Mouse (Mus musculus): ENCODE results near the gene Ssh3. TPM values are rescaled to one million over a fixed set of nuclear protein-coding genes. Genes with fewer than 3 reads are reported as not detected.

The Ssh3 gene
- total RNA-seq, 1 experiment = 7.3 TPM

DNA sequence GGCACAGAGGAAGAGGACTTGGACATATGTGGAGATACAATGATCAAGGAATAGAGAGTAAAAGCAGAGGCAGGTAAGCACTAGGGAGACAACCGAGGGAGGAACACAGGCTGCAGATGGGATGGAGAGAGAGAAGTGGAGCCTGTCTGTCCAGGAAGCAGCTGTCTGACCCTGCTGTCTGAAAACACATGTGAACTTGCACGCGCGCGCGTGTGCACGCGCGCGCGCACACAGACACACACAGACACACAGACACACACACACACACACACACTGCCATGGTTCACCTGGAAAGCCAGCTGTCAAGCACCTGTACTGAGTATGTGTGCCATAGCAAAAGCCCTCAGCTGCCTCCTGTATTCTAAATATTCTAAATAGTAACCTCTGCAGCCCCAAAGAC is 50.7 kb downstream of the Ssh3 start:
- Histone ChIP-seq H3K9me3 (ENCODE audit: control insufficient read depth, insufficient read depth, low read depth, low read length) (no peaks in the 10 kb centered on the region), H3K4me3 (ENCODE audit: insufficient read depth in 1 of 2, low read depth in 1 of 2, low read length in 2 of 2, poor library complexity in 1 of 2, severe bottlenecking in 1 of 2) (no peak overlapping the region), H3K36me3 (ENCODE audit: control insufficient read depth, insufficient read depth, low read length, poor library complexity, severe bottlenecking) (no peaks in the 10 kb centered on the region), H3K4me1 (ENCODE audit: control insufficient read depth in 2 of 2, insufficient read depth in 2 of 2, low read length in 2 of 2, poor library complexity in 1 of 2) (peaks cover 0 to 11% of the 10 kb centered on the region in 2 experiments; a peak in 3 of 4 replicates), H3K9ac (ENCODE audit: insufficient read depth, low read depth, low read length, poor library complexity, severe bottlenecking) (no peak overlapping the region), H3K27ac (ENCODE audit: insufficient read depth, low read depth, low read length, poor library complexity, severe bottlenecking) (no peak overlapping the region)
- DNase-seq (ENCODE audit: low read depth, low spot score) = no peak
- TF ChIP-seq ZC3H11A (IDR thresholded peaks at IDR 0.05; ENCODE audit: borderline replicate concordance, low read depth, low read length) = no peak
- no peak for TF ChIP-seq CHD2 (IDR thresholded peaks at IDR 0.05; ENCODE audit: low read depth, low read length)
- no peak for TF ChIP-seq ZNF384 (IDR thresholded peaks at IDR 0.05; ENCODE audit: low read depth, low read length)
- no peak for TF ChIP-seq HCFC1 (IDR thresholded peaks at IDR 0.05; ENCODE audit: borderline replicate concordance, insufficient read depth, low read length)
- no peak for TF ChIP-seq MAFK (IDR thresholded peaks at IDR 0.05; ENCODE audit: insufficient read depth, low read depth, low read length)
- in situ Hi-C loops (cut with MboI; ENCODE audit: low sequenced_read_pairs in 2 of 2, unreplicated experiment in 2 of 2) = no loop called here

GRCm38 (mm10) chr19:4217855-4218254 is 51.1 kb downstream of the Ssh3 start:
- no peak overlapping the region for H3K4me3 ChIP-seq (ENCODE audit: insufficient read depth in 1 of 2, low read depth in 1 of 2, low read length in 2 of 2, poor library complexity in 1 of 2, severe bottlenecking in 1 of 2)
- no peak overlapping the region for H3K27ac ChIP-seq (ENCODE audit: insufficient read depth, low read depth, low read length, poor library complexity, severe bottlenecking)
- TF ChIP-seq ZNF384 (IDR thresholded peaks at IDR 0.05; ENCODE audit: low read depth, low read length) = no peak
- no peak for TF ChIP-seq HCFC1 (IDR thresholded peaks at IDR 0.05; ENCODE audit: borderline replicate concordance, insufficient read depth, low read length)
- no peak for TF ChIP-seq CHD2 (IDR thresholded peaks at IDR 0.05; ENCODE audit: low read depth, low read length)
- TF ChIP-seq ZC3H11A (IDR thresholded peaks at IDR 0.05; ENCODE audit: borderline replicate concordance, low read depth, low read length) = no peak
- TF ChIP-seq MAFK (IDR thresholded peaks at IDR 0.05; ENCODE audit: insufficient read depth, low read depth, low read length) = no peak
- in situ Hi-C loops (cut with MboI; ENCODE audit: low sequenced_read_pairs in 2 of 2, unreplicated experiment in 2 of 2) = no loop called here
- no peak overlapping the region for H3K9ac ChIP-seq (ENCODE audit: insufficient read depth, low read depth, low read length, poor library complexity, severe bottlenecking)
- DNase-seq (ENCODE audit: low read depth, low spot score) = no peak
- H3K9me3 ChIP-seq (ENCODE audit: control insufficient read depth, insufficient read depth, low read depth, low read length) = no peaks in the 10 kb centered on the region
- peaks cover 2 to 14% of the 10 kb centered on the region in 2 experiments; a peak in 3 of 4 replicates for H3K4me1 ChIP-seq (ENCODE audit: control insufficient read depth in 2 of 2, insufficient read depth in 2 of 2, low read length in 2 of 2, poor library complexity in 1 of 2)
- no peaks in the 10 kb centered on the region for H3K36me3 ChIP-seq (ENCODE audit: control insufficient read depth, insufficient read depth, low read length, poor library complexity, severe bottlenecking)

- in situ Hi-C loops (cut with MboI; ENCODE audit: low sequenced_read_pairs in 2 of 2, unreplicated experiment in 2 of 2) = no loop called here
- TF ChIP-seq ZNF384 (IDR thresholded peaks at IDR 0.05; ENCODE audit: low read depth, low read length) = no peak
- TF ChIP-seq MAFK (IDR thresholded peaks at IDR 0.05; ENCODE audit: insufficient read depth, low read depth, low read length) = no peak
- TF ChIP-seq ZC3H11A (IDR thresholded peaks at IDR 0.05; ENCODE audit: borderline replicate concordance, low read depth, low read length) = no peak
- no peak for TF ChIP-seq HCFC1 (IDR thresholded peaks at IDR 0.05; ENCODE audit: borderline replicate concordance, insufficient read depth, low read length)
- no peak for TF ChIP-seq CHD2 (IDR thresholded peaks at IDR 0.05; ENCODE audit: low read depth, low read length)
- Histone ChIP-seq H3K9me3 (ENCODE audit: control insufficient read depth, insufficient read depth, low read depth, low read length) (no peaks in the 10 kb centered on the region), H3K36me3 (ENCODE audit: control insufficient read depth, insufficient read depth, low read length, poor library complexity, severe bottlenecking) (no peaks in the 10 kb centered on the region), H3K27ac (ENCODE audit: insufficient read depth, low read depth, low read length, poor library complexity, severe bottlenecking) (no peak overlapping the region), H3K9ac (ENCODE audit: insufficient read depth, low read depth, low read length, poor library complexity, severe bottlenecking) (no peak overlapping the region), H3K4me1 (ENCODE audit: control insufficient read depth in 2 of 2, insufficient read depth in 2 of 2, low read length in 2 of 2, poor library complexity in 1 of 2) (peaks cover 2 to 16% of the 10 kb centered on the region in 2 experiments; a peak in 3 of 4 replicates), H3K4me3 (ENCODE audit: insufficient read depth in 1 of 2, low read depth in 1 of 2, low read length in 2 of 2, poor library complexity in 1 of 2, severe bottlenecking in 1 of 2) (no peak overlapping the region)
- no peak for DNase-seq (ENCODE audit: low read depth, low spot score)
Measured at GRCm38 (mm10) chr19:4217140-4217539, 51.8 kb downstream of the Ssh3 start.

GRCm38 (mm10) chr19:4216041-4216685 is 52.8 kb downstream of the Ssh3 start:
- TF ChIP-seq ZC3H11A (IDR thresholded peaks at IDR 0.05; ENCODE audit: borderline replicate concordance, low read depth, low read length) = no peak
- TF ChIP-seq CHD2 (IDR thresholded peaks at IDR 0.05; ENCODE audit: low read depth, low read length) = no peak
- TF ChIP-seq HCFC1 (IDR thresholded peaks at IDR 0.05; ENCODE audit: borderline replicate concordance, insufficient read depth, low read length) = no peak
- no peak for TF ChIP-seq ZNF384 (IDR thresholded peaks at IDR 0.05; ENCODE audit: low read depth, low read length)
- H3K4me1 ChIP-seq (ENCODE audit: control insufficient read depth in 2 of 2, insufficient read depth in 2 of 2, low read length in 2 of 2, poor library complexity in 1 of 2) = peaks cover 2 to 22% of the 10 kb centered on the region in 2 experiments; a peak in 3 of 4 replicates
- DNase-seq (ENCODE audit: low read depth, low spot score) = no peak
- in situ Hi-C loops (cut with MboI; ENCODE audit: low sequenced_read_pairs in 2 of 2, unreplicated experiment in 2 of 2) = no loop called here
- H3K27ac ChIP-seq (ENCODE audit: insufficient read depth, low read depth, low read length, poor library complexity, severe bottlenecking) = no peak overlapping the region
- no peak overlapping the region for H3K4me3 ChIP-seq (ENCODE audit: insufficient read depth in 1 of 2, low read depth in 1 of 2, low read length in 2 of 2, poor library complexity in 1 of 2, severe bottlenecking in 1 of 2)
- no peak overlapping the region for H3K9ac ChIP-seq (ENCODE audit: insufficient read depth, low read depth, low read length, poor library complexity, severe bottlenecking)
- no peaks in the 10 kb centered on the region for H3K9me3 ChIP-seq (ENCODE audit: control insufficient read depth, insufficient read depth, low read depth, low read length)
- H3K36me3 ChIP-seq (ENCODE audit: control insufficient read depth, insufficient read depth, low read length, poor library complexity, severe bottlenecking) = no peaks in the 10 kb centered on the region
